Mouse (Mus musculus) C2C12 (cell line): ENCODE measurements around the gene Dok1.

Experiments
- CTCF ChIP-seq: IDR thresholded peaks from one replicate; pipeline ENCODE4 v1.5.1; 2011; ENCODE audit not compliant: control insufficient read depth, insufficient read depth, insufficient read length
- MAX ChIP-seq: IDR thresholded peaks from one replicate; pipeline ENCODE4 v1.6.1; 2011; ENCODE audit warnings: mild to moderate bottlenecking, control low read depth
- MYOD1 ChIP-seq: IDR thresholded peaks from one replicate; pipeline ENCODE4 v1.6.1; 2011; ENCODE audit warnings: low read depth; ENCODE audit not compliant: control insufficient read depth, insufficient read length
- USF1 ChIP-seq: IDR thresholded peaks from one replicate; pipeline ENCODE4 v1.6.1; 2011; ENCODE audit warnings: low read depth, mild to moderate bottlenecking, control low read depth, moderate library complexity

GRCm38 (mm10) chr6:83053136-83053960 is 20.1 kb upstream of the Dok1 start:
- no peak for TF ChIP-seq CTCF
- TF ChIP-seq MYOD1, result peak; percentile 71
- TF ChIP-seq USF1, result peak; percentile 74
- peak; percentile 94 for TF ChIP-seq MAX
